Mouse (Mus musculus) embryo, embryonic 10.5 days (tissue): ENCODE measurements around the gene Actl11.

ENCODE experiments used
- DNase-seq: peaks from one replicate; pipeline ENCODE4 v3.0.0-alpha.2; 2015; ENCODE audit warnings: low spot score

Actl11 gene

GRCm38 (mm10) chr9:107923021-107923420 is 5.2 kb upstream of the Actl11 start:
- DNase-seq, result peak; percentile 43

- no peak for DNase-seq
These were observed 4.3 kb upstream of the Actl11 start for GRCm38 (mm10) chr9:107923956-107924355.

GRCm38 (mm10) chr9:107925251-107925650 is 3.0 kb upstream of the Actl11 start:
- DNase-seq, result no peak

DNA sequence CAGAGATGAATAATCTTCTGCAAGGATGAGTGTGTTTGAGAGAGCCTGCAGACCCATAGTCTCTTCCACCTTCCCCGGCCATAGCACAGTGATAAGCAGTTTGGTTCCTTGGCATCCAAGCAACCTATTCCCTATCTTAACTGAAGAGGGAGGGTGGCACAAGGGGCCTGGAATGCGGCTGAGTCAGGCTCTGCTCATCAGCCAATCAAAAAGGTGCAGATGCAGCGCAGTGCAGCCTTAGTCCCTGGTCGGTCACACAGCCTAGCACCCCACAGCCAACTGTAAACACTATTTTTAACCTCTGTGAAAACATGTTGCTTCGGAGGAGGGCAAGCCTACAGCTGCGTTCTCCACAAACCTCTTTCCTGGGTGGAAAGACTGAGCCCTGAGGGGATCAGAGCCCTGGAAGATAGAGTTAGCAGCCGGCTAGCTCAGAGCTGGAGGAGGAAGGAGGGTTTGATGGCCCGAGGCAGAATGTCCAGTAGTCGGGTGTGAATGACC is 1.3 kb upstream of the Actl11 start:
- DNase-seq, result no peak

DNA sequence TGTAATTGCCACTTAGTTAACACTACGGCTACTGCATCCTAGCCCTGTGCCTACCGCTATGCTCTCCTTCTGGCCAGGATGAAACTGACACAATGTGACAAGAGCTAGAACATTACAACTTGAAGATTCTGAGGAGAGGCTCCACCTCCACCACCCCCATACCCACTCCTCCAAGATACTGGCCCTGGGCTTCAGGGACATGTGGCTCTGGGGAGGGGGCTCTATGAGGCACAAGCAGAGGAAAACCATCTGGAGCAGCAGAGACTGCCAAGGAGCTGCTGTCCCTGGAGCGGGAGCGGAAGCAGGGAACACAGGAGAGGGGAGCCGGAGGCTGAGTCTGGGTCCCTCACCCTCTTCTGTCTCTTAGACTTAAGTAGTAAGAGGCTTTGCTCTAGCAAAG is 520 bp upstream of the Actl11 start:
- DNase-seq, result no peak

- no peak for DNase-seq
These were observed 4.0 kb downstream of the Actl11 start for GRCm38 (mm10) chr9:107932221-107932620.

DNA sequence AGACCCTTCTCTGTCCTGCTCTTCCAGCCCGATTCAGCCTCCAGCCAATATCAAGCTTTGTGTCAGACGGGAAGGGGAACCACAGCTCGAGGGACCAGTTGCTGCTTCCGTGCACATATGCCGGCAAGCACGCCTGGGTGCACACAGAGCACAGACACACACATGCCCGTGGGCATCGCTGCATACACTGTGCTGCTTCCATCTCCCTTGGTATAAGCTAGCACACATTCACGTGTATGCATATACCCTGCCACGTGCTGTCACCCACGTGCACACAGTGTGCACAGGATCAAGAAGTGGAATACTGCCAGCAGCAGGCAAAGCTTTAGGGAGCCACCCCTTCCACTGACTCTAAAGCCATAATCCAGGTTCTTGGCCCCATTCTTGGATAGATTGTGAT is 5.9 kb downstream of the Actl11 start:
- DNase-seq, result no peak

DNA sequence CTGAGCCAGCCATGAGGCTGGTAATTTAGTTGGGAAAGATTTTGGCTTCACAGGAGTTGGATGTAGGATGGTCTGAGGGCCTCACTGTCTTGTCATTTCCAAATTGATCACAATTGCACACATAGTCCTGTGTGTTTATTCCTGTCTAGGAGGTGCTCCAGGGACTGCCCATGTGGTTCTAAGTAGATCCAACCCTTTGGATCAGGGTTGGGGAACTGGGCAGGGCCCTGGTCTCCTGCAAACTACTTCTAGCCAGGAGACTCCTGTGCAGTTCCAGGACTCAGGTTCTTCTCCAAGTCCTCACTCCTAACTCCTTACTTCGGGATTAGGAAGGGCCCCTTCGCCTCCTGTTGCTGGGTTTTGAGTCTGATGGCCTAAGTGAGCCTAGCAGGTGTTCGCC is 7.1 kb downstream of the Actl11 start, which contains the start of gene Camkv:
Gene Camkv (plus strand): TSS at position 301 of the 400 bp plus-strand sequence.
- no peak for DNase-seq

DNA sequence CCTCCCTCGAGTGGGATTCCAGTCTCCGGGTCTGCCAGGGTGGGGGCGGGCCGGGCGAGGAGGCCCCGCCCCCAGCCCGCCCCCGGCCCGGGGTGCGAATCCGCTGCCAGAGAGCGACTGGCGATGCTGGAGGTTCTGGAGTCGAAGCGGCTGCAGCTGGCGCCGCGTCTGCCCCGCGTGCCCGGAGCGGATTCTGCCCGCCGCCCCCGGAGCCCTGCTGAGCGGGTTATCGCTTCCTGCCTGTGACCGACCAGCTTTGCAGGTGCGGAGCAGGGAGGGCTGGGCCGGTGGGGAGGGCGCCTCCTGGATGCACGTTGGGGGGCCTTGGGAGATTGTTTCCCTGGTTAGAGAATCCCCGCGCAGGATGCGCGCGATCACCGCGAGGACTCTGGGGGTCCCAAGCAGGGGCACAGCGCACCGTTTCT is 7.5 kb downstream of the Actl11 start:
- peak; percentile 67 for DNase-seq

DNA sequence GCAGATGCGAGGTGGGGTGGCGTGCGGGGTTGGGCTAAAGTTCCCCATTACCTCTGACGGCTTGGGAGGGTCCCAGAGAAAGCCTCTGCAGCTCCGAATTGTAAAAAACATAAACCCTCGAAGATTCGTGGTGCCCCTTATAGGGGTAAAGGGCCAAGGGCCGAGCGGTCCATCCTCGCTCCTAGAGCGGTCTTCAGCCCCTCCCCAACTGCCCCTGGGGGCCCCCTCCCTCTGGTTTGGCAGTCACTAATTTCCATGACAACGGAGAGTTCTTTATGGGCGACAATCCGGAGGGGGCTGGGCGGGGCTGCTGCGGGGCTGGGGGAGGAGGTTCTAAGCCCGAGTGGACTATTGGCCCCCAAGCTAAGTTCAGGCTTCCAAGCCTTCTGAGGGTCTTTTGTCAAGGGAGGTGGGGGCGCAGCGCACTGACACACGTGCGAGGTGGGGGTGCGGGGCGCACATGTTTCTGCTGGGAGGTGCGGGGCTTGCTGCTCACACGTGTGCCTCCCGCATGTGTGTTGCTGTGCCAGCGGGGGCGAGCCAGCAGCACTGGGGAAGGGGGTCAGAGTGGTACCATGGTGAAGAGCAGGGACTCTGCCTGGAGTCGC is 8.1 kb downstream of the Actl11 start:
- DNase-seq, result peak; percentile 53

DNA sequence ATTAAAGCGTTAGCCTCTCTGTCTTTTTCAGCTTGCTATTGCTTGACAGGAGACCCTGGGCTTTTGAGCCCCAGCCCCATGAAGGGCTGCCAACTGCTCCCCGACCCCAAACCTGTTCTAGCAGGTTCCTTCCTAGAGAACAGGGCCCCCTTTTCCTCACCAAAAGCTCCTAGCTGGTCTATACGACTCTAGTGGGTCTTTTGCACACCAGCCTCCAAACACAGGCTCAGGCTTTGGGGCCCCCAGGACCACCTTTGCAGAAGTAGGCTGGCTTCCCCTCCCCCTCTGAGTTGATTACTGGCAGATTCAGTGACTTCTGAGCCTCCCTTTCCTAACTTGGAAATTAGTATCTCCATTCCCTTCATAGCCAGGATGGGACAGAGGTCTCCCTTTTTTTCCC is 8.6 kb downstream of the Actl11 start:
- no peak for DNase-seq

GRCm38 (mm10) chr9:107947241-107948194 is 19.2 kb downstream of the Actl11 start:
- no peak for DNase-seq

- no peak for DNase-seq
These were observed 21.1 kb downstream of the Actl11 start for GRCm38 (mm10) chr9:107949184-107949921.

- DNase-seq, result no peak
These were observed 21.6 kb downstream of the Actl11 start, which contains the start of gene Traip for GRCm38 (mm10) chr9:107949922-107950235. Gene Traip, plus strand, starts transcription at chr9:107950136.

GRCm38 (mm10) chr9:107950460-107951355 is 22.4 kb downstream of the Actl11 start:
- peak; percentile 97 for DNase-seq

- no peak for DNase-seq
These were observed 27.5 kb downstream of the Actl11 start for GRCm38 (mm10) chr9:107955613-107956289.

DNA sequence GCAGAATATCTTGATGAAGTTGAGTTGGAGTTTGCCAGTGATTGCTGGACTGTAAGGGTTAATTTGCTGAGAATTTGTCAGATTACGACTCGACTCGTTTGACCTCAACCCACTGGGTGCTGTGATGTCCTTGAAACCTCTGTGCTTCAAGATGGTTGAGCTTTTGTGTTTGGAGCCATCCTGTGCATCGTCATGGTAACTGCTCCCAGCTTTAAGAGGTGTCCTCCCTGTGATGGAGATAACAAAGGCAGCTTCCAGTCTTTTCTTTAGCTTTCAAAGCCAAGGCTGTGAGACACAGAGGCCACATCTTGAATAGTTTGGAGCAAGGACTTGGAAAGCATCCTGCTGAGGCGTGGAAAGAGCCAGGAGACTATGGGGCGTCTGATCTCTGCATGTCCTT is 28.9 kb downstream of the Actl11 start:
- DNase-seq, result peak; percentile 22

DNA sequence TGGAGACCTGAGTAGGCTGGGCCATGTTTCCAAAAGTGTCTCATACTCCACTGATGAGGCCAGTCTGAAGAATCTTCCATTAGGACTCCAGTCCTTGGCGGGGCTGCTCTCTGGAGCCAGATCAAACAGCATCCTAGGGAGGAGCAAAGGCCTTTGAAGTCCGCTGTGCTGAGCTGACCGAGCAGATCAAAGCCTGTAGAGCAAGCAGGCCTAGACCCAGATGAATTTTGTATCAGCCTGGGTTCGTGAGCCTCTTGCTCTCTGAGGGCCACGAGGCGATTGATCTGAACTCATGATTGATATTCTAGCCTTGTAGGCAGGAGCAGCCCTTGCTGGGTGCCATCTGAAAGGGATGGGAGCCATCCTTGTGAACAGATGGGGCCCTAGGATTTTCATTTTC is 31.6 kb downstream of the Actl11 start:
- DNase-seq, result no peak

- peak; percentile 17 for DNase-seq
These were observed 32.7 kb downstream of the Actl11 start for GRCm38 (mm10) chr9:107960928-107961327.

DNA sequence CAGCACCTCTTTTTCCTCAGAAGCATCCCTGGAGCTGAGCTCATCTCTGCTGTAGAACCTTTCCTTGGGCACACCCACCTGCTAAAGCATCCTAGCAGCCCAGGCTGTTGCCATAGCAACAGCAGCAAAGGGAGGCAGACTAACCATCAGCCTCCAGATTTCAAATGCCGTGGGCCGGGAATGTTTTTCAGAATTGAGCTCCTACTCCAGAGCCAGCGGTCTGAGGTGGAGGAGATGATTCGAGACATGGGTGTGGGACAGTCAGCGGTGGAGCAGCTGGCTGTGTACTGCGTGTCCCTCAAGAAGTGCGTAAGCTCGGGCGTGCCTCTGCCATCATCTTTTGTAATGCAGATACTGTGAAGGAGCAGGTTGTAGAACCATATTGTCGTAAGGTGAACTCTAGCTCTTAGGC is 33.1 kb downstream of the Actl11 start:
- DNase-seq, result no peak

GRCm38 (mm10) chr9:107961881-107962280 is 33.6 kb downstream of the Actl11 start:
- DNase-seq, result peak; percentile 50
